Mouse (Mus musculus) MEL (cell line): ENCODE results near the gene Otof. TPM values are rescaled to one million over a fixed set of nuclear protein-coding genes. Genes with fewer than 3 reads are reported as not detected.

Source experiments
- DNase-seq: peaks from one replicate; pipeline ENCODE4 v3.0.0; 2011; ENCODE audit warnings: low read depth, low spot score
- H3K27ac ChIP-seq: 2 replicates; pipeline ENCODE4 v1.5.1; 2012; ENCODE audit warnings: low read depth, mild to moderate bottlenecking, control low read depth, low read length, moderate library complexity; ENCODE audit not compliant: control insufficient read depth
- H3K27me3 ChIP-seq, 2 experiments: fragments of 150-350 bp in 1 of 2; sonication (generic) in 1 of 2; 2 replicates each; pipeline ENCODE4 v1.6.1; 2012; ENCODE audit warnings: low read length in 2 of 2, mild to moderate bottlenecking in 2 of 2, improper control_type of control experiment in 1 of 2, moderate library complexity in 1 of 2; ENCODE audit not compliant: insufficient read depth in 2 of 2, control insufficient read depth in 1 of 2
- H3K36me3 ChIP-seq, 2 experiments: 2 replicates each; pipeline ENCODE4 v1.6.1; 2012 to 2014; ENCODE audit warnings: low read length in 2 of 2, improper control_type of control experiment in 1 of 2, inconsistent platforms in 1 of 2, mild to moderate bottlenecking in 1 of 2; ENCODE audit not compliant: insufficient read depth in 2 of 2, control insufficient read depth in 1 of 2
- H3K4me1 ChIP-seq, 2 experiments: fragments of 150-350 bp in 1 of 2; sonication (generic) in 1 of 2; 2 replicates each; pipeline ENCODE4 v1.6.1; 2012; ENCODE audit warnings: low read length in 2 of 2, improper control_type of control experiment in 1 of 2, mild to moderate bottlenecking in 1 of 2; ENCODE audit not compliant: insufficient read depth in 2 of 2, control insufficient read depth in 1 of 2
- H3K4me3 ChIP-seq, 2 experiments: fragments of 150-350 bp in 1 of 2; sonication (generic) in 1 of 2; 2 replicates each; pipeline ENCODE4 v1.5.1; 2012; ENCODE audit warnings: low read depth in 2 of 2, low read length in 2 of 2, mild to moderate bottlenecking in 2 of 2, moderate library complexity in 2 of 2, control low read depth in 1 of 2, improper control_type of control experiment in 1 of 2; ENCODE audit not compliant: control insufficient read depth in 1 of 2, insufficient read depth in 1 of 2
- H3K79me2 ChIP-seq: 2 replicates; pipeline ENCODE4 v1.6.1; 2012; ENCODE audit warnings: mild to moderate bottlenecking, low read length, moderate library complexity; ENCODE audit not compliant: control insufficient read depth, poor library complexity, insufficient read depth
- H3K9ac ChIP-seq: 2 replicates; pipeline ENCODE4 v1.6.1; 2012; ENCODE audit warnings: low read depth, mild to moderate bottlenecking, control low read depth, low read length, moderate library complexity; ENCODE audit not compliant: control insufficient read depth, poor library complexity, severe bottlenecking
- H3K9me3 ChIP-seq: fragments of 150-350 bp; sonication (generic); replicated peaks from 2 replicates; pipeline ENCODE4 v1.6.1; 2012; ENCODE audit warnings: mild to moderate bottlenecking, low read length, improper control_type of control experiment, moderate library complexity; ENCODE audit not compliant: insufficient read depth
- CHD1 ChIP-seq: IDR thresholded peaks from 2 replicates; pipeline ENCODE4 v1.6.1; 2012; ENCODE audit warnings: low read depth, mild to moderate bottlenecking, inconsistent platforms, low read length, improper control_type of control experiment
- CTCF ChIP-seq, 3 experiments: IDR thresholded peaks in 2 of 3; conservative IDR thresholded peaks in 1 of 3; 2 replicates each; pipeline ENCODE4 v1.5.1; 2011 to 2012; ENCODE audit warnings: low read length in 3 of 3, low read depth in 2 of 3, mild to moderate bottlenecking in 2 of 3, improper control_type of control experiment in 1 of 3, inconsistent platforms in 1 of 3, mixed read lengths in 1 of 3, moderate library complexity in 1 of 3; ENCODE audit not compliant: control insufficient read depth in 1 of 3, insufficient read depth in 1 of 3, poor library complexity in 1 of 3, severe bottlenecking in 1 of 3
- ELF1 ChIP-seq: IDR thresholded peaks from 2 replicates; pipeline ENCODE4 v1.6.1; 2014; ENCODE audit warnings: low read depth, mild to moderate bottlenecking, inconsistent platforms, low read length, improper control_type of control experiment, moderate library complexity
- EP300 ChIP-seq, 2 experiments: IDR thresholded peaks; 2 replicates each; pipeline ENCODE4 v1.6.1; 2011; ENCODE audit warnings: improper control_type of control experiment in 2 of 2, low read length in 2 of 2, low read depth in 1 of 2, mild to moderate bottlenecking in 1 of 2
- GABPA ChIP-seq: IDR thresholded peaks from 2 replicates; pipeline ENCODE4 v1.6.1; 2012; ENCODE audit warnings: low read depth, mild to moderate bottlenecking, inconsistent platforms, low read length, improper control_type of control experiment, moderate library complexity
- JUND ChIP-seq: IDR thresholded peaks from 2 replicates; pipeline ENCODE4 v1.6.1; 2011; ENCODE audit warnings: low read depth, mild to moderate bottlenecking, improper control_type of control experiment, low read length
- KAT2A ChIP-seq: conservative IDR thresholded peaks from 2 replicates; pipeline ENCODE4 v1.6.1; 2012; ENCODE audit warnings: low read depth, low read length, improper control_type of control experiment, inconsistent platforms
- MXI1 ChIP-seq: IDR thresholded peaks from 2 replicates; pipeline ENCODE4 v1.6.1; 2011; ENCODE audit warnings: mild to moderate bottlenecking, low read depth, low read length, improper control_type of control experiment
- MYB ChIP-seq: IDR thresholded peaks from 2 replicates; pipeline ENCODE4 v1.6.1; 2011; ENCODE audit warnings: mild to moderate bottlenecking, low read depth, low read length, improper control_type of control experiment
- MYC ChIP-seq: IDR thresholded peaks from 2 replicates; pipeline ENCODE4 v1.6.1; 2011; ENCODE audit warnings: low read depth, mild to moderate bottlenecking, low read length, improper control_type of control experiment, moderate library complexity
- NELFE ChIP-seq: IDR thresholded peaks from 2 replicates; pipeline ENCODE4 v1.6.1; 2011; ENCODE audit warnings: low read depth, low read length, improper control_type of control experiment
- NRF1 ChIP-seq: IDR thresholded peaks from 2 replicates; pipeline ENCODE4 v1.6.1; 2014; ENCODE audit warnings: low read depth, mild to moderate bottlenecking, inconsistent platforms, low read length, improper control_type of control experiment, moderate library complexity; ENCODE audit not compliant: poor library complexity, insufficient read depth, severe bottlenecking
- RAD21 ChIP-seq: IDR thresholded peaks from 2 replicates; pipeline ENCODE4 v1.6.1; 2011; ENCODE audit warnings: mild to moderate bottlenecking, low read depth, low read length, improper control_type of control experiment
- SIN3A ChIP-seq: IDR thresholded peaks from 2 replicates; pipeline ENCODE4 v1.6.1; 2012; ENCODE audit warnings: low read length, improper control_type of control experiment, inconsistent platforms
- SMC3 ChIP-seq: IDR thresholded peaks from 2 replicates; pipeline ENCODE4 v1.6.1; 2011; ENCODE audit warnings: low read depth, low read length, improper control_type of control experiment
- TBP ChIP-seq: IDR thresholded peaks from 2 replicates; pipeline ENCODE4 v1.8.0; 2011; ENCODE audit warnings: low read depth, low read length, improper control_type of control experiment
- UBTF ChIP-seq: IDR thresholded peaks from 2 replicates; pipeline ENCODE4 v1.6.1; 2012; ENCODE audit warnings: low read depth, mild to moderate bottlenecking, inconsistent platforms, low read length, improper control_type of control experiment, moderate library complexity, borderline replicate concordance; ENCODE audit not compliant: insufficient read depth
- USF2 ChIP-seq, 2 experiments: IDR thresholded peaks; 2 replicates each; pipeline ENCODE4 v1.6.1; 2011 to 2012; ENCODE audit warnings: improper control_type of control experiment in 2 of 2, low read length in 2 of 2, borderline replicate concordance in 1 of 2, inconsistent platforms in 1 of 2, low read depth in 1 of 2, mild to moderate bottlenecking in 1 of 2; ENCODE audit not compliant: insufficient read depth in 1 of 2
- ZC3H11A ChIP-seq: IDR thresholded peaks from 2 replicates; pipeline ENCODE4 v1.6.1; 2012; ENCODE audit warnings: low read depth, mild to moderate bottlenecking, inconsistent platforms, low read length, improper control_type of control experiment
- ZKSCAN1 ChIP-seq: IDR thresholded peaks from 2 replicates; pipeline ENCODE4 v1.6.1; 2012; ENCODE audit warnings: low read depth, mild to moderate bottlenecking, inconsistent platforms, low read length, improper control_type of control experiment, moderate library complexity
- polyA plus RNA-seq, 2 experiments: library from polyadenylated mRNA; stranded (reverse) in 1 of 2; unstranded in 1 of 2; fragments of >175 nt in 1 of 2; fragments of >200 nt in 1 of 2; gene quantifications; 2 replicates each; pipeline versions ENCODE4 v1.2.1 to v1.2.4; 2012; ENCODE audit warnings: low replicate concordance in 2 of 2, low read depth in 1 of 2; ENCODE audit not compliant: insufficient read length in 2 of 2, insufficient read depth in 1 of 2, missing spikeins in 1 of 2
- total RNA-seq: library from RNA; depleted of rRNA; stranded (reverse); fragments of 300-350 nt; gene quantifications from 2 replicates; pipeline ENCODE4 v1.2.3, GENCODE M21; 2012

Gene Otof
- total and polyA plus RNA-seq, 3 experiments = 0.01 TPM; not detected in 2

DNA sequence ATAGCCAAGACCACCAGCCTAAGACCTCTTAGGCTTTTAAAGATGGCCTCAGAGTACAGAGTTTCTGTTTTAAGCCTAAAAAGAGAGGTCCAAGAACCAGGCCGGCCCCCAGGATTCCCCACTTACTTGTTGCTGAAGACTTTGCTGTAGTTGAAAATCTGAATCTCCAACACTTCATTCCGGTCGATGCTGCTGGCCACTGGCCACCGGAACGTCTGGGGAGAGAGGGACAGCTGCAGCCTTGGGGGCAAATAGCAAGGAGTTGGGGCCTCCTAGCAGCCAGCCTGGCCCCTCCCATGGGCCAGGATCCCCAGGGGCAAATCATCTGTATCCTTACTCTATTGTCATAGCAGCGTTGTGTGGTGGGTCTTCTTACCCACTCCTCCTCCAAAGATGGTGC is 34.3 kb downstream of the Otof start (continued):
- TF ChIP-seq CHD1 = no peak

GRCm38 (mm10) chr5:30423572-30424244 is 38.0 kb downstream of the Otof start:
- Histone ChIP-seq H3K9me3 (no peaks in the 10 kb centered on the region), H3K27ac (no peak overlapping the region), H3K79me2 (no peaks in the 10 kb centered on the region), H3K36me3 (no peaks in the 10 kb centered on the region), H3K4me3 (no peak overlapping the region), H3K9ac (no peak overlapping the region), H3K27me3 (peaks cover 13 to 27% of the 10 kb centered on the region in 2 experiments), H3K4me1 (no peaks in the 10 kb centered on the region)
- TF ChIP-seq EP300 (IDR thresholded peaks at IDR 0.05; ENCODE audit: low read depth in 1 of 2, low read length in 2 of 2) (no peak), MXI1 (no peak), ELF1 (no peak), NELFE (no peak), MYC (no peak), GABPA (no peak), USF2 (IDR thresholded peaks at IDR 0.05; ENCODE audit: borderline replicate concordance in 1 of 2, insufficient read depth in 1 of 2, low read depth in 1 of 2, low read length in 2 of 2) (no peak), RAD21 (peak; percentile 76), UBTF (no peak), TBP (no peak), NRF1 (no peak), ZC3H11A (peak; percentile 61), CTCF (IDR thresholded peaks at IDR 0.05 in 2 of 3, conservative IDR thresholded peaks at IDR 0.05 in 1 of 3; ENCODE audit: control insufficient read depth in 1 of 3, insufficient read depth in 1 of 3, low read depth in 2 of 3, low read length in 3 of 3, poor library complexity in 1 of 3, severe bottlenecking in 1 of 3) (peak; percentile 85 to 94 (median 89)), JUND (no peak), SMC3 (peak; percentile 95)
- DNase-seq = peak; percentile 63

DNA sequence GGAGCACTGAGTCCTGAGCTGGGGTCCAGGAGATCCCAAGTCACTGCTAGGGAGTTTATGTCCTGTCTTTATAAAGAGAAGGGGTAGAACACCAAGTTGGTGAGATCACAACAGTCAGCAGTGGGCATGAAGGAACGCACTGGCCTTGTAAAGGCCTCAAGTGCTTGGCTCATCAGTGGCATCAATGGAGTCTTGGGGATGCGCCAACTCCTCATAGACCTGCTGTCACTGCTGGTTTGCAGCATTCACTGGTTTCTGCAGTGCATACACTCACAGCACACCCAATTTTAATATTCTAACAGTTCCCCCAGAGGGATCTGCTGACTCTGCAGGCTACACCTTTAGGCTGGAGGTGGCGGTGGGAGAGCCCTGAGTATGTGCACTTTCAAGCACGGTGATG is 38.6 kb downstream of the Otof start:
- no peak for DNase-seq
- Histone ChIP-seq H3K4me1 (no peaks in the 10 kb centered on the region), H3K9me3 (no peaks in the 10 kb centered on the region), H3K27me3 (peaks cover 11 to 31% of the 10 kb centered on the region in 2 experiments), H3K4me3 (no peak overlapping the region), H3K36me3 (no peaks in the 10 kb centered on the region), H3K9ac (no peak overlapping the region), H3K27ac (no peak overlapping the region), H3K79me2 (no peaks in the 10 kb centered on the region)
- no peak for TF ChIP-seq SIN3A
- TF ChIP-seq NRF1 = no peak
- no peak for TF ChIP-seq MXI1
- no peak for TF ChIP-seq KAT2A
- TF ChIP-seq MYB = no peak
- no peak for TF ChIP-seq ZKSCAN1
